Mouse (Mus musculus): Measurements from ENCODE around the gene Apopt1.
A peak's percentile ranks its signal among the peaks of the same experiment; 100 is the strongest.

The Apopt1 gene

GRCm38 (mm10) chr12:111680661-111681060 lies 32.4 kb upstream of the Apopt1 start:
- no peak for DNase-seq (ENCODE audit: low spot score in 2 of 2)

DNA sequence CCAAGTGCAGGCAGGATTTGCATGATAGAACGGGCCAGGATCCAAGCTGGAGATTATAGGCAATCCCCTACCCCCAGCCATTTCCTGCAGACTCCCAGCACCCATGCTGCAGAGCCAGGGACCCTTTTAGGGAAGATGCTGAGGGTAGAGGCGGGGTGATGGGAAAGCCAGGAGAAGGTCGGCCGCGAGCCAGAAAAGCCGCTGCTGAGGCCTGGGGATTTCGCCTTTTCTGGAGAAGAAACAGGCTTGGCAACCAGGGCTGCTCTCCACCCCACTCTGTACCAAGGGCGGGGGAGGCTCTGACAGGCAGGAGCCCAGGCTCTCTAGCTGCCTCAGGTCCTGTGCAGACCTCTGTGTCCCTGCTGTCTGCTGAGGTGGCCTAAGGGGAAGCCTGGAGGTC lies 31.8 kb upstream of the Apopt1 start:
- no peak for DNase-seq (ENCODE audit: low spot score in 2 of 2)

- DNase-seq (ENCODE audit: low spot score in 2 of 2): no peak
These were observed 31.1 kb upstream of the Apopt1 start for GRCm38 (mm10) chr12:111682003-111682402.

- no peak for DNase-seq (ENCODE audit: low spot score in 2 of 2)
These were observed 30.3 kb upstream of the Apopt1 start for GRCm38 (mm10) chr12:111682806-111683205.

GRCm38 (mm10) chr12:111686390-111686789 lies 26.7 kb upstream of the Apopt1 start:
- DNase-seq (ENCODE audit: low spot score in 2 of 2): no peak

DNA sequence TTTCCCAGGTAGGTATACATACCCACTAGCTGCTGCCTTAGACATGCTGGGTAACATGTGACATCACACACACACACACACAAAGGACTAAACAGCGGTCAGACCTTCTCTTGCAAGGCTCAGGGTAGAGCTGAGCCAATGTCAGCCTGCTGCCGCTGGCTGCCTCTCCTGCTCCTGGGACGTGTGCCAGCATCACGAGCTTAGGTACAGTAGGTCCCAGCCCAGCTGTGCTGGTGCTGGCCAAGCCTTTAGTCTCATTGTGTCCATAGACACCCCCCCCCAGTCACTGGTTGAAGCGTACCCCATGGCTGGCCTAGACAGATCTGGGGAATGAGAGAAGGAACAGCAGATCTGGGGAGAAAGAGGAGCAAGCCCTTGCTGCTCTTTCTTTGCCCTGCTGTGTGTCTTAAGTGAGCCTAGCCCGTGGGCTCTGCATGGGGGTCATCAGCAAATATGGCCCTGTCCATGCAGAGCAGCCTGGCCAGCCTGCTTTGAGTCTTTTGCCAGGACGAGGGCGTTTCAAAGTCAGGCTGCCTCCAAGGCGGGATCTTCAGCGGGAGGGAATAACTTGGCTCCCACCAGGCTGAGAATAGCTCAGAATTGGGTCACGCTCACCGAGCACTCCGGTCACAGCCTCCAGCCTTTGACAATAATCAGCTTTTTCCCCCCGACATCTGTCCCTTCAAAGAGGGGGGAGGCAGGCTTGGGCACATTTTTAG lies 25.6 kb upstream of the Apopt1 start:
- no peak for DNase-seq (ENCODE audit: low spot score in 2 of 2)

GRCm38 (mm10) chr12:111688069-111688428 lies 25.0 kb upstream of the Apopt1 start:
- no peak for DNase-seq (ENCODE audit: low spot score in 2 of 2)

DNA sequence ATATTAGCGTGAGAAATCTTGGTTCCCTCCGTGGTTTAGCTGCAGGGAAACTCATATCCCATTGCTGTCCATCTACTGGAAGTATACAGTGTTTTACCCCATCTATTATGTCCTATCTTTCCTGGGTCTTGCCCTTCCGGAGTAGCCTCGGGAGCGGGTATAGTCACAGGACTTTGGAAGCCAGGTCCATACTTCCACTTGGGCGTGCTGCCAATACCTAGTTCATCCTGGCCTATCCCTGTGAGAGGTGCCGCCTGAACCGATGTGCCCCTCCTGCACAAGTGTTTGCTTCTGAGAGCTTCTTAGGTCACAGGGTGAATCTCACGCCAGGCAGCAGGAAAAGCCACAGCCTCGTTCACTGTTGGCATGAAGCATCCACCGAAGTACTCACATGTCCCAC lies 23.6 kb upstream of the Apopt1 start:
- DNase-seq (ENCODE audit: low spot score in 2 of 2): no peak

DNA sequence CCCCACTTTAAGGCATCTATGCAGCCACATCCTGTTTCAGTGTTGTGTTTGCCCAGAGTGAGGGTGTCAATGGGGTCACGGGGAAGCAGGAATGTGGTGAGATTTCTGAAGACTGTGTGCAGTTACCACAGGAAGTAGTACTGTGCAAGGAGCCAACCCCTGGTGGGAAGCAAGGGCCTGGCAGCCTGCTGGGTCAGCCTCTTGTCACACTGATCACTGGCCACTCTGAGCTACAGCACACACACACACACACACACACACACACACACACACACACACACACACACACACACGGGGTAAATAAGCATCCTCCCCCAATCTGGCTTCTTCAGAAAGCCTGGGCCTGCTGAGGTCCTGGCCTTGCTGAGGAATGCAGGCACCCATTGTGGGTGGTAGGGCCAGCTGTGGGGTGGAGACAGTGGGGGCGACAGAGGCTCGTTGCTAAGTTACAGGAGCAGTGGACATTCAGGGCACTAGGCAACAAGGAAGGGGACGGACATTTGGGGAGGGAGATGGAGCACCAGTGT lies 21.7 kb upstream of the Apopt1 start:
- no peak for DNase-seq (ENCODE audit: low spot score in 2 of 2)

DNA sequence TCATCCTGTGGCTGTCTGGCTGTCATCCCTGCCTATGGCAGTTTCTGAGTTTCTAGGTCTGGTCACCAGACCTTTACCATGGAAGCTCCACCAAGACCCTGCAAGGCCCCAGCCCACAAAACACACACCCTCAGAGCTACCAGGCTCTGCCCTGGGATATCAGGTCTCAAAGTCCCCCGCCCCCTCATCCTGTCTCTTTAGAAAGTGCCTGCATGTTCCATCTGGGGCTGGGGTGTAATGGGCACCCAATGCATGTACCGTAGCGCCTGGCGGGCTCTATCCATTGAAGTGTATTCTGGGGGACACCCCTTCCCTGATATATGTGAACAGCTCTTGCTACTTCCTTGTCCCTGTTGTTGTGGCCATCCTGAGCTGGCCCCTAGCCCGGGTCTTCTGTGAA lies 20.2 kb upstream of the Apopt1 start:
- no peak for DNase-seq (ENCODE audit: low spot score in 2 of 2)

GRCm38 (mm10) chr12:111693341-111694270 lies 19.5 kb upstream of the Apopt1 start:
- peak; percentile 76 to 82 for DNase-seq (ENCODE audit: low spot score in 2 of 2)

- no peak for DNase-seq (ENCODE audit: low spot score in 2 of 2)
These were observed 18.7 kb upstream of the Apopt1 start for GRCm38 (mm10) chr12:111694271-111694781.

GRCm38 (mm10) chr12:111694880-111695804 lies 17.9 kb upstream of the Apopt1 start:
- no peak for DNase-seq (ENCODE audit: low spot score in 2 of 2)

DNA sequence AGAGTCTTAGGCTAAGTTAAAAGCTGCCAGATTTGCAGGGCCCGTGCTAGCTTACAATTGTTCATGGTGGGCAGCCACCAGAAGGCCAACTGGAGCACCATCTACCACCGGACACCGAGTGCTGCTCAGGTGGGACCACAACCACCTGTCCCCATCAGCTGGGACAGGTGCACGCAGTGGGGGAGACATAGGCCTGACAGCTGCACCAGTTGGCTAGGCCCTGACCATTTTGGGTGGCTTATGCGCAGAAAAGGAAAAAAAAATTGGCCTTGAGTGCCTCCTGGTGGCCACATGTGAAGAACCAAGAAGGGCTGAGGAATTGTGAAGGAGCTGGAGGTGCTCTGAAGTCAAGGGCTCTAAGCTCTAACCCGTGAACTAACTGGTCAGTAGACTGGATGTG lies 16.8 kb upstream of the Apopt1 start:
- peak in 1 of 2 experiments; percentile 80 for DNase-seq (ENCODE audit: low spot score in 2 of 2)

GRCm38 (mm10) chr12:111697708-111698107 lies 15.4 kb upstream of the Apopt1 start:
- no peak for DNase-seq (ENCODE audit: low spot score in 2 of 2)

- DNase-seq (ENCODE audit: low spot score in 2 of 2): no peak
These were observed 14.6 kb upstream of the Apopt1 start for GRCm38 (mm10) chr12:111698346-111698913.

GRCm38 (mm10) chr12:111699542-111699941 lies 13.5 kb upstream of the Apopt1 start:
- peak in 1 of 2 experiments; percentile 70 for DNase-seq (ENCODE audit: low spot score in 2 of 2)

GRCm38 (mm10) chr12:111700920-111701458 lies 12.1 kb upstream of the Apopt1 start:
- DNase-seq (ENCODE audit: low spot score in 2 of 2): peak in 1 of 2 experiments; percentile 83

- no peak for DNase-seq (ENCODE audit: low spot score in 2 of 2)
These were observed 9.8 kb upstream of the Apopt1 start for GRCm38 (mm10) chr12:111703301-111703700.

DNA sequence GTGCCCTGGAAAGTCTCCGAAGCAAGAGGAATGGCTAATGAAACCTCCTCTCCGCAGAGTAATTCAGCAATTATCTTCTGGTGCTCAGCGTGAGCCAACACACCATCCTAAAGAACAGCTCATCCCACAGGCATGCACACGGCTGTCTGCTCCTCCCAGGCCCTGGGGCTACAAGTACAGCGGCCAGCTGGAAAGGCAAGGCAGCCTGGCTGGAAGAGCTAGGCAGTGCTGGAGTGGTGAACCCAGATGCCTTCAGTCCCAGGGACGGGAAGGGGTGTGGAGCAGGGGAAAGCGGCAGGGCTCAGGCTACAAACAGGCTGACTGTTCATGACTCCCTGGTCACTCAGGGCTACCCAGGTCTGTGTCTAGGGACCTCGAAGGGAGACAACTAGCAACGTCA lies 8.5 kb upstream of the Apopt1 start:
- no peak for DNase-seq (ENCODE audit: low spot score in 2 of 2)

Data from left cerebral cortex, adult 9 months (tissue).